Mouse (Mus musculus): Measurements from ENCODE around the gene Siglech. TPM values are rescaled to one million over a fixed set of nuclear protein-coding genes. Genes with fewer than 3 reads are reported as not detected.

Siglech gene
- total and polyA plus RNA-seq, 3 experiments, result not detected

DNA sequence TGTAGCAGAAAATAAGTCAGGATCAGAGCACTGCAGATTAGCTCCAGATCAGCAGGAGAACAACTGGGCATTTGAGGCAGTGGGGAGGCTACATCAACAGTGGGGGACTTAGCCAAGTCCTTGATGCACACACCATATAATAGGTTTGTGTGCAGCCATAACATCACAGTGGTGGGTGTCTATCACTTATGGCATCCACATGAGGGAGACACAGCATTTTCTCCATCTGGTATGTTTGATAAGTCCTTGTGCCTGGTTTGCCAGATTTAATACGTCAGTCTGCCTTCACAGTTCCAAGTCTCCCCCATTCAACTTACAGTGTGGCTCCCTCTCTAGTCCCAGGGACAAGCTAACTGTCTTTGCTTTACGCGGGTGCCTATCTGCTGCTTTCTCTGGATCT lies 24.3 kb downstream of the Siglech start:
- peaks cover 14% of the 10 kb centered on the region for H3K79me2 ChIP-seq (ENCODE audit: control insufficient read depth, insufficient read depth, low read length, poor library complexity)
- peaks cover 2 to 5% of the 10 kb centered on the region in 2 experiments; a peak in 2 of 4 replicates for H3K27me3 ChIP-seq (ENCODE audit: control insufficient read depth in 1 of 2, insufficient read depth in 2 of 2, low read length in 2 of 2)

DNA sequence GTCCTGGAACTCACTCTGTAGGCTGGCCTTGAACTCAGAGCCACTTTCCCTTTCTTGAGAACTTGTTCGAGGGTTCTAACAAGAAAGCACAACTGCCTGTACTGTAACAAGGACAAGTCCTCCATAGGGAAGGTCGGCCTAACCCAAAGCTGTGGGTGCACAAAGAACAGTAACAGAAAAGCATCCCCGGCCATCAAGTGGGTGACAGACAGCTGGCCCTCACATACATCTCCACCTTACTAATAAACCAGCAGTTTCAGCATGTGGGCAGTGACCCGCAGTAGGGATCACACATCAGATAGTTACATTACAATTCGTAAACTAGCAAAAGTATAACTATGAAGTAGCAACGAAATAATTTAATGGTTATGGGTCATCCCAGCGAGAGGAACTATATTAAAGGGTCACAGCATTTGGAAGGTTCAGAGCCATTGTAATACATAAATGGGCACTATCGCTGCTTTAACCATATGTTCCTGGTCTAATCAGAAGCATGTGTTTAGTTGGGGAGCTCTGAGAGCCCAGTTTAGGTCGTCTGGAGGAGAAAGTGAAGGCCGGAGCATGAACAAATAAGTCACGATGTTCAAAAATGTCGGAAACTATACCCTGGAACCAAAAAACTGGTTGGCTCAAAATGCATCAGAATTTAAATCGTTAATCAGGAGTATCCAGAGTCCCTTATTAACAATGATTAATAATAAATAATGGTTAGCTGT lies 25.4 kb downstream of the Siglech start:
- H3K9me3 ChIP-seq (replicated peaks; ENCODE audit: insufficient read depth, low read length), result no peaks in the 10 kb centered on the region
- DNase-seq (ENCODE audit: low read depth, low spot score), result no peak
- peak overlapping the region; percentile 38 to 84 for H3K4me3 ChIP-seq (ENCODE audit: control insufficient read depth in 1 of 2, insufficient read depth in 1 of 2, low read depth in 2 of 2, low read length in 2 of 2)
- H3K36me3 ChIP-seq (ENCODE audit: control insufficient read depth in 1 of 2, insufficient read depth in 2 of 2, low read length in 2 of 2), result peaks cover 1 to 13% of the 10 kb centered on the region in 2 experiments
- TF ChIP-seq SIN3A (IDR thresholded peaks at IDR 0.05; ENCODE audit: low read length) (0 out of 2 replicates have a peak, but pooled peaks have one; percentile 28), KAT2A (conservative IDR thresholded peaks at IDR 0.05; ENCODE audit: low read depth, low read length) (no peak), MAX (IDR thresholded peaks at IDR 0.05; ENCODE audit: low read length) (peak; percentile 20; the same call in 1 of the 2 replicates)
- peak overlapping the region; percentile 36 for H3K27ac ChIP-seq (ENCODE audit: control insufficient read depth, low read depth, low read length)
- peaks cover 14% of the 10 kb centered on the region for H3K79me2 ChIP-seq (ENCODE audit: control insufficient read depth, insufficient read depth, low read length, poor library complexity)
- H3K27me3 ChIP-seq (ENCODE audit: control insufficient read depth in 1 of 2, insufficient read depth in 2 of 2, low read length in 2 of 2), result no peaks in the 10 kb centered on the region
- H3K4me1 ChIP-seq (ENCODE audit: control insufficient read depth in 1 of 2, insufficient read depth in 2 of 2, low read length in 2 of 2), result peaks cover 4 to 16% of the 10 kb centered on the region in 2 experiments
- H3K9ac ChIP-seq (ENCODE audit: control insufficient read depth, low read depth, low read length, poor library complexity, severe bottlenecking), result peak overlapping the region; percentile 75

More for the DNA sequence above, 24.3 kb downstream of the Siglech start:
- Histone ChIP-seq H3K36me3 (ENCODE audit: control insufficient read depth in 1 of 2, insufficient read depth in 2 of 2, low read length in 2 of 2) (peaks cover 0 to 13% of the 10 kb centered on the region in 2 experiments; a peak in 3 of 4 replicates), H3K9me3 (replicated peaks; ENCODE audit: insufficient read depth, low read length) (no peaks in the 10 kb centered on the region), H3K4me1 (ENCODE audit: control insufficient read depth in 1 of 2, insufficient read depth in 2 of 2, low read length in 2 of 2) (peaks cover 4 to 16% of the 10 kb centered on the region in 2 experiments), H3K4me3 (ENCODE audit: control insufficient read depth in 1 of 2, insufficient read depth in 1 of 2, low read depth in 2 of 2, low read length in 2 of 2) (no peak overlapping the region), H3K27ac (ENCODE audit: control insufficient read depth, low read depth, low read length) (no peak overlapping the region), H3K9ac (ENCODE audit: control insufficient read depth, low read depth, low read length, poor library complexity, severe bottlenecking) (no peak overlapping the region)
- DNase-seq (ENCODE audit: low read depth, low spot score), result peak; percentile 42
- TF ChIP-seq GATA1 (IDR thresholded peaks at IDR 0.05; ENCODE audit: low read depth, low read length), result no peak
- TF ChIP-seq E2F4 (IDR thresholded peaks at IDR 0.05; ENCODE audit: borderline replicate concordance, low read depth, low read length), result no peak
- TF ChIP-seq TAL1 (IDR thresholded peaks at IDR 0.05; ENCODE audit: low read length), result 0 out of 2 replicates have a peak, but pooled peaks have one; percentile 18
- no peak for TF ChIP-seq MEF2A (IDR thresholded peaks at IDR 0.05; ENCODE audit: extremely low read depth, insufficient replicate concordance, low read depth, low read length, poor library complexity, severe bottlenecking)
- no peak for TF ChIP-seq POLR2A (IDR thresholded peaks at IDR 0.05; ENCODE audit: control insufficient read depth in 1 of 2, insufficient read depth in 1 of 2, low read depth in 1 of 2, low read length in 2 of 2, poor library complexity in 1 of 2)

DNA sequence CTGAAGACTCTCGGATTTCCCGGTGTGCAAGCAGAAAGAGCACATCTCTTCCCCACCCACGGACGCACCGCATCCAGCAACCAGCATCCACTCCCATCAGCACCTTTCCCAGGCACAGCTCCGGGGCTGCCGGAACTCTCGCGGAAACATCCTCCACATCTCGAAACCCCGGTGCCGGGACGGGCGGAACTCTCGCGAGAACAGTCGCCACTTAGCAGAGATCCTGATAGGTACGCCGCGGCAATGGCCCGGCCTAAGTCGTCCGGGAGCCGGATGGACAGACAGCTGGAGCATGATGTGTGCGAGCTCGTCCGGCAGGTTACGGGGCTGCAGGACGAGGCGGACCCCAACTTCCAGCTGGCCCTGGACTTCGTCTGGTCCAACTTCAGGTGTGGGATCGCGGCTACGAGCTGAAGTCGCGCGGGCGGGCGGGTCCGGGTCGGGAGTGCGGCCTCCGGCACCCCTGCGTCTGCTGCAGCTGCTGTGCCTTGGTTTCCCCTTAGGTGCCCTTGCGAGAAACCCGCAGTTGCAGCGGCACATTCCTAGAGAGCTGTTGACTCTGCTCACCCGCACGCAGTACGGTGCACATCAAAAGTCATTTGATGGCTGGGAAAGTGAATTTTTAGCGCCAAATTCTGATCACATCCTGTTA lies 26.1 kb downstream of the Siglech start, which contains the start of gene Tubgcp5:
Gene Tubgcp5 (plus strand): TSS at position 203 of the 652 bp plus-strand sequence.
- Histone ChIP-seq H3K9me3 (replicated peaks; ENCODE audit: insufficient read depth, low read length) (no peaks in the 10 kb centered on the region), H3K27ac (ENCODE audit: control insufficient read depth, low read depth, low read length) (peak within 1 kb of the TSS; percentile 40), H3K4me1 (ENCODE audit: control insufficient read depth in 1 of 2, insufficient read depth in 2 of 2, low read length in 2 of 2) (peaks cover 4 to 16% of the 10 kb centered on the region in 2 experiments), H3K27me3 (ENCODE audit: control insufficient read depth in 1 of 2, insufficient read depth in 2 of 2, low read length in 2 of 2) (no peaks in the 10 kb centered on the region), H3K79me2 (ENCODE audit: control insufficient read depth, insufficient read depth, low read length, poor library complexity) (peaks cover 14% of the 10 kb centered on the region), H3K4me3 (ENCODE audit: control insufficient read depth in 1 of 2, insufficient read depth in 1 of 2, low read depth in 2 of 2, low read length in 2 of 2) (peak within 1 kb of the TSS; percentile 84 to 94), H3K9ac (ENCODE audit: control insufficient read depth, low read depth, low read length, poor library complexity, severe bottlenecking) (peak within 1 kb of the TSS; percentile 84), H3K36me3 (ENCODE audit: control insufficient read depth in 1 of 2, insufficient read depth in 2 of 2, low read length in 2 of 2) (peaks cover 5 to 13% of the 10 kb centered on the region in 2 experiments)
- peak; percentile 98 for DNase-seq (ENCODE audit: low read depth, low spot score)
- TF ChIP-seq TBP (IDR thresholded peaks at IDR 0.05; ENCODE audit: low read depth, low read length) (peak; percentile 84), HCFC1 (IDR thresholded peaks at IDR 0.05; ENCODE audit: low read depth, low read length) (peak; percentile 81), TCF12 (IDR thresholded peaks at IDR 0.05; ENCODE audit: low read depth, low read length) (peak; percentile 55), POLR2AphosphoS2 (IDR thresholded peaks at IDR 0.05; ENCODE audit: low read length) (peak; percentile 78), USF1 (IDR thresholded peaks at IDR 0.05; ENCODE audit: low read depth, low read length) (no peak), MEF2A (IDR thresholded peaks at IDR 0.05; ENCODE audit: extremely low read depth, insufficient replicate concordance, low read depth, low read length, poor library complexity, severe bottlenecking) (no peak), CHD2 (IDR thresholded peaks at IDR 0.05; ENCODE audit: low read length) (peak; percentile 94), NELFE (IDR thresholded peaks at IDR 0.05; ENCODE audit: low read depth, low read length) (peak; percentile 94), POLR2A (IDR thresholded peaks at IDR 0.05; ENCODE audit: control insufficient read depth in 1 of 2, insufficient read depth in 1 of 2, low read depth in 1 of 2, low read length in 2 of 2, poor library complexity in 1 of 2) (peak; percentile 95 to 98)
